Mouse (Mus musculus) forebrain, postnatal 0 days (tissue): Measurements from ENCODE around the gene Lonrf2. TPM values are rescaled to one million over a fixed set of nuclear protein-coding genes. Genes with fewer than 3 reads are reported as not detected.

Source experiments
- ATAC-seq: fragments of 200-750 bp; cut with Nextera tagmentation; 2 replicates; pipeline ENCODE4 v1.8.0; 2017; ENCODE audit warnings: mild to moderate bottlenecking, moderate library complexity
- DNase-seq: peaks from one replicate; pipeline ENCODE4 v3.0.0-alpha.2; 2015
- H3K27ac ChIP-seq: fragments of 300-500 bp; sonication (generic); 2 replicates; pipeline ENCODE4 v1.5.1; 2014; ENCODE audit warnings: low read depth, mild to moderate bottlenecking, antibody characterized with exemption, low read length, moderate library complexity, mixed read lengths
- H3K27me3 ChIP-seq: fragments of 300-500 bp; sonication (generic); 2 replicates; pipeline ENCODE4 v1.6.1; 2014; ENCODE audit warnings: mild to moderate bottlenecking, low read length, mixed read lengths; ENCODE audit not compliant: insufficient read depth
- H3K36me3 ChIP-seq: fragments of 300-500 bp; sonication (generic); 2 replicates; pipeline ENCODE4 v1.6.1; 2014; ENCODE audit warnings: mild to moderate bottlenecking, moderate library complexity; ENCODE audit not compliant: insufficient read depth
- H3K4me1 ChIP-seq: fragments of 300-500 bp; sonication (generic); 2 replicates; pipeline ENCODE4 v1.6.1; 2014; ENCODE audit warnings: antibody characterized with exemption; ENCODE audit not compliant: insufficient read depth
- H3K4me2 ChIP-seq: fragments of 300-500 bp; sonication (generic); 2 replicates; pipeline ENCODE4 v1.6.1; 2014; ENCODE audit warnings: low read depth, mild to moderate bottlenecking, moderate library complexity
- H3K4me3 ChIP-seq: fragments of 300-500 bp; sonication (generic); 2 replicates; pipeline ENCODE4 v1.5.1; 2014; ENCODE audit warnings: low read depth, low read length, mixed read lengths
- H3K9ac ChIP-seq: fragments of 300-500 bp; sonication (generic); 2 replicates; pipeline ENCODE4 v1.6.1; 2014; ENCODE audit warnings: mild to moderate bottlenecking
- H3K9me3 ChIP-seq: fragments of 300-500 bp; sonication (generic); 2 replicates; pipeline ENCODE4 v1.6.1; 2016; ENCODE audit warnings: low read length
- CTCF ChIP-seq: sonication (generic); IDR thresholded peaks from 2 replicates; pipeline ENCODE4 v1.5.1; 2016; ENCODE audit warnings: antibody characterized with exemption, control low read depth, low read depth
- WGBS: fragments of 180-500 bp; shearing (Covaris S2); extraction: QIAGEN DNeasy Blood & Tissue Kit; methylation state at CpG from one replicate; pipeline ENCODE4 v1.1.7; 2014; 5-methylcytosine and 5-hydroxymethylcytosine counted together
- polyA plus RNA-seq: library from polyadenylated mRNA; unstranded; fragments of >200 nt; fragmentation: Nextera tagmentation; extraction: Ambion mirVana; gene quantifications from 2 replicates; pipeline ENCODE4 v1.2.1, GENCODE M21; 2015
- total RNA-seq: library from RNA; depleted of rRNA; stranded (reverse); fragments of >200 nt; gene quantifications from 2 replicates; pipeline ENCODE4 v1.2.3, GENCODE M21; 2014; rRNA removed

Lonrf2 gene
- total and polyA plus RNA-seq, 2 experiments from 2014 or later = 21.9 to 143 TPM

- H3K4me2 ChIP-seq = no peak overlapping the region
- no peaks in the 10 kb centered on the region for H3K36me3 ChIP-seq
- H3K4me3 ChIP-seq = no peak overlapping the region
- no peak overlapping the region for H3K9ac ChIP-seq
- no peaks in the 10 kb centered on the region for H3K9me3 ChIP-seq
- 0 out of 2 replicates have a peak, but pooled peaks cover 9% of the 10 kb centered on the region for H3K4me1 ChIP-seq
- TF ChIP-seq CTCF = no peak
- ATAC-seq = no peak
- 55% methylated on average over 10 of the region's 10 CpGs for WGBS
- H3K27ac ChIP-seq = no peak overlapping the region
- H3K27me3 ChIP-seq = no peaks in the 10 kb centered on the region
- DNase-seq = no peak
Observed at GRCm38 (mm10) chr1:38763960-38764613, 72.4 kb downstream of the Lonrf2 start.

- no peak overlapping the region for H3K4me3 ChIP-seq
- no peaks in the 10 kb centered on the region for H3K36me3 ChIP-seq
- no peaks in the 10 kb centered on the region for H3K4me1 ChIP-seq
- no peak overlapping the region for H3K4me2 ChIP-seq
- no peak for TF ChIP-seq CTCF
- H3K9me3 ChIP-seq = peaks cover 7% of the 10 kb centered on the region; the same call in 1 of the 2 replicates
- WGBS = 52% methylated on average over 9 of the region's 9 CpGs
- ATAC-seq = no peak
- no peak for DNase-seq
- H3K9ac ChIP-seq = no peak overlapping the region
- no peak overlapping the region for H3K27ac ChIP-seq
- H3K27me3 ChIP-seq = no peaks in the 10 kb centered on the region
Observed at GRCm38 (mm10) chr1:38760424-38760823, 76.1 kb downstream of the Lonrf2 start.

- no peaks in the 10 kb centered on the region for H3K4me1 ChIP-seq
- DNase-seq (peak; percentile 39), ATAC-seq (no peak)
- TF ChIP-seq CTCF = no peak
- no peaks in the 10 kb centered on the region for H3K27me3 ChIP-seq
- H3K4me3 ChIP-seq = no peak overlapping the region
- no peak overlapping the region for H3K27ac ChIP-seq
- no peaks in the 10 kb centered on the region for H3K36me3 ChIP-seq
- H3K9me3 ChIP-seq = peaks cover 7% of the 10 kb centered on the region; the same call in 1 of the 2 replicates
- H3K4me2 ChIP-seq = no peak overlapping the region
- 41% methylated on average over 5 of the region's 5 CpGs for WGBS
- no peak overlapping the region for H3K9ac ChIP-seq
Observed at GRCm38 (mm10) chr1:38757791-38758403, 78.6 kb downstream of the Lonrf2 start.

- Histone ChIP-seq H3K9me3 (no peaks in the 10 kb centered on the region), H3K4me3 (no peak overlapping the region), H3K4me2 (no peak overlapping the region), H3K9ac (no peak overlapping the region), H3K27ac (no peak overlapping the region), H3K27me3 (no peaks in the 10 kb centered on the region), H3K4me1 (no peaks in the 10 kb centered on the region), H3K36me3 (no peaks in the 10 kb centered on the region)
- no peak for DNase-seq
- WGBS = 70% methylated on average over 1 of the region's 1 CpGs
- no peak for ATAC-seq
- no peak for TF ChIP-seq CTCF
Observed at GRCm38 (mm10) chr1:38743863-38744262, 92.6 kb downstream of the Lonrf2 start.

Other genes starting within 250 kb of the Lonrf2 start
- gene Aff3, start 171.8 kb downstream of the Lonrf2 start, total RNA-seq = 85.1 and 102 TPM in 2 replicates
- 20.6 and 21.8 TPM in 2 replicates for gene Aff3, start 171.8 kb downstream of the Lonrf2 start, polyA plus RNA-seq
- gene Chst10, start 61.5 kb upstream of the Lonrf2 start, total RNA-seq = 79.3 and 85.2 TPM in 2 replicates
- 60.1 and 71.7 TPM in 2 replicates for gene Chst10, start 61.5 kb upstream of the Lonrf2 start, polyA plus RNA-seq
- gene Nms, start 102.4 kb upstream of the Lonrf2 start, total RNA-seq = 0.15 and 1.3 TPM in 2 replicates
- 0.38 and 0.85 TPM in 2 replicates for gene Nms, start 102.4 kb upstream of the Lonrf2 start, polyA plus RNA-seq
- gene Pdcl3, start 148.9 kb upstream of the Lonrf2 start, total RNA-seq = 58.4 and 73.2 TPM in 2 replicates
- gene Pdcl3, start 148.9 kb upstream of the Lonrf2 start, polyA plus RNA-seq = 157 and 159 TPM in 2 replicates